Mouse (Mus musculus) brown adipose tissue, adult 24 weeks (tissue): Measurements from ENCODE around the gene Ifit1. TPM values are rescaled to one million over a fixed set of nuclear protein-coding genes. Genes with fewer than 3 reads are reported as not detected.
"Not testable (repeated sequence)": the region's sequence is repeated elsewhere in the genome, so short reads cannot be mapped to it uniquely, and the experiment has no call there.

Source experiments
- H3K27ac ChIP-seq: fragments of 200-500 bp; replicated peaks from 2 replicates; pipeline ENCODE4 v1.5.1; 2012; ENCODE audit warnings: low read depth, mild to moderate bottlenecking, low read length
- H3K4me1 ChIP-seq: fragments of 200-500 bp; 2 replicates; pipeline ENCODE4 v1.6.1; 2012; ENCODE audit warnings: low read length, mixed read lengths; ENCODE audit not compliant: control insufficient read depth, insufficient read depth, insufficient read length
- H3K4me3 ChIP-seq: fragments of 200-500 bp; 2 replicates; pipeline ENCODE4 v1.5.1; 2012; ENCODE audit warnings: low read depth, mild to moderate bottlenecking, low read length, moderate library complexity; ENCODE audit not compliant: insufficient read depth
- polyA plus RNA-seq: library from polyadenylated mRNA; stranded (reverse); fragments of >200 nt; gene quantifications from 2 replicates; pipeline ENCODE4 v1.2.4, GENCODE M21; 2012; ENCODE audit not compliant: missing spikeins, insufficient read depth, insufficient read length

Gene Ifit1
- polyA plus RNA-seq, result 2.0 and 3.1 TPM in 2 replicates

- peak within 1 kb of the TSS; percentile 74 for H3K27ac ChIP-seq
- H3K4me3 ChIP-seq, result peak within 1 kb of the TSS; percentile 70
- H3K4me1 ChIP-seq, result peaks cover 6% of the 10 kb centered on the region
These were observed at the start of gene Ifit1, which contains the start of gene Ifit1bl2 for GRCm38 (mm10) chr19:34640623-34641022. TSS of gene Ifit1 (plus strand) at chr19:34640871. TSS of gene Ifit1bl2 (minus strand) at chr19:34640743.

GRCm38 (mm10) chr19:34593456-34593855, 47.2 kb upstream of the Ifit1 start:
- Histone ChIP-seq H3K4me3 (no peak overlapping the region), H3K27ac (no peak overlapping the region), H3K4me1 (peaks cover under 1% of the 10 kb centered on the region; the same call in 1 of the 2 replicates)

DNA sequence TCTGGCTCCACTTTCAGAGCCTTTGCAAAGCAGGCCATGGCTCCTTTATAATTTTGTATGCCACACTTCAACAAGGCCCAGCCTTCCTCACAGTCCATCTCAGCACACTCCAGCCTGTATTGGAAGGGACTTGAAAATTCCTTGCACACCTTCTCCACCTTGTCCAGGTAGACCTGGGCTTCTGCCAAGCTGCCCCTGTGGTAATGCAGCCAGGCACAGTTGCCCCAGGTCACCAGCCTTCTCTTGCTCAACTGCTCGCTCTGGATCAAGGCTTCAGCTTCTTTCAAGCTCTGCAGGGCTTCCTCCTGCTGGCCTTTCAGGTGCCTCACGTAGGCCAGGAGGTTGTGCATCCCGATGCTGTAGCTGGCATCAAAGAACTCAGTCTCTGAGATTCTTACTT, 46.1 kb upstream of the Ifit1 start:
- H3K4me3 ChIP-seq, result not testable (repeated sequence)

DNA sequence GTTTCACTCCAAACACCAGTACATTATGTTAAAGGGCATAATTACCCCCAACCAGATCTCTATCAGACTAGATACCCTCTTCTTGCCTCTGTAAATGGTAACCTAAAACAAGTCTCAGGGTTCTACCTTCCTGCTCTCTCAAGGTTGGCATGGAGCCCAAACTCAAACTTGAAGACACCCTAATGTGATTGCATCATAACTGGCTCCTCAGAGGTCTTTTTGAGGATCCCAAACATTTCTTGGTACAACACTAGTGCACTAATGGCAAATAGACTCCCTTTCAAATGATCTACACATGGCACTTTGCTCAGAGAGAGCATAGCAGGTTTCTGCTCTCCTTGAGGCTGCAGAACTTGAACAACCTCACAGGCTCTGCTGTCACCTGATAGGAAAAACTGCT, 43.9 kb upstream of the Ifit1 start:
- peaks cover 2% of the 10 kb centered on the region; the same call in 1 of the 2 replicates for H3K4me1 ChIP-seq
- H3K4me3 ChIP-seq, result no peak overlapping the region
- no peak overlapping the region for H3K27ac ChIP-seq

More for the DNA sequence above, 46.1 kb upstream of the Ifit1 start:
- H3K4me1 ChIP-seq, H3K27ac ChIP-seq: not testable (repeated sequence)

DNA sequence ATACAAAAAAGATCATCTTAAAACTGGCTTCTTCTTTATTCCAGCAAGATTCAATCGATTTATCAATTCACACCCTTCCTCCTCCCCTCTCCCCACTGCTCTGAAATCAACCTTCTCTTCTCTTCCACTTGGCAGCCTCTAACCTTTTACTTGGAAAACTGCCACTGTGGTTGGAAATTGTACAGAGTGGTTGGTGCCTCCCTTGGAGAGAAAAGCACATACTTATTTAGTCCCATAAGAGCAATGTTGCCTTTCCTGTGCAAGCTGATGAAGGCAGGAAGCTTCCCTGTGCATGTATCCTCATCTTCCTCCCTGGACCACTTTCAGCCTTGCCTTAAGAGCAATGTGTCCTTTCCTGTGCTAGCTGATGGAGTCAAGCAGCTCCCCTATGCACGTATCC, 42.3 kb upstream of the Ifit1 start:
- no peak overlapping the region for H3K27ac ChIP-seq
- H3K4me3 ChIP-seq, result no peak overlapping the region
- H3K4me1 ChIP-seq, result peaks cover 2% of the 10 kb centered on the region; the same call in 1 of the 2 replicates

DNA sequence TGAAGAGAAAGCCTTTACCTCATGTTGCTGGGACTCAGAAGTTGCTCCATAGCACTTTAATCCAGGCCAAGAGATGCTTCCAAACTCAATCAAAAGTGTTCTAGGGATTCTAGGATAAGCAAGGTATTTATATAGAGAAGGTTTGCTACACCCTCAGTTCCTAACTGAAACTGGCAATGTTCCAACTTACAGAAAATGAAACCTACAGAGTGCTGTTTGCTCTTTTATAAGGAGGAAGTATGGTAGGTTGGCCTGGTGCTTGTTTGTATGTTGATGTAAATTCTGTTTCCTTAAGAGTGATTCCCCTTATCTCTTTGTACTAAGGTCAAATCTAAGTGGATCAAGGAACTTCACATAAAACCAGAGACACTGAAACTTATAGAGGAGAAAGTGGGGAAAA, 41.4 kb upstream of the Ifit1 start:
- H3K4me3 ChIP-seq, H3K27ac ChIP-seq, H3K4me1 ChIP-seq: not testable (repeated sequence)

DNA sequence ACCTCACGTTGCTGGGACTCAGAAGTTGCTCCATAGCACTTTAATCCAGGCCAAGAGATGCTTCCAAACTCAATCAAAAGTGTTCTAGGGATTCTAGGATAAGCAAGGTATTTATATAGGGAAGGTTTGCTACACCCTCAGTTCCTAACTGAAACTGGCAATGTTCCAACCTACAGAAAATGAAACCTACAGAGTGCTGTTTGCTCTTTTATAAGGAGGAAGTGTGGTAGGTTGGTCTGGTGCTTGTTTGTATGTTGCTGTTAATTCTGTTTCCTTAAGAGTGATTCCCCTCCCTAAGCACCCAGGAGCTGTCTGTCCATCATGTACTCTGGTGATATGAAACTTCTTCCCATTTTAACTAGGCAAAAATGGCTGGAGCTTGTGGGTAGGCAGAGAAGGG, 38.8 kb upstream of the Ifit1 start, which contains the start of gene Ifit1bl1:
Gene Ifit1bl1, minus strand, starts transcription at position 69 of the 400 bp plus-strand sequence.
- not testable (repeated sequence) for H3K4me1 ChIP-seq, H3K4me3 ChIP-seq, H3K27ac ChIP-seq

DNA sequence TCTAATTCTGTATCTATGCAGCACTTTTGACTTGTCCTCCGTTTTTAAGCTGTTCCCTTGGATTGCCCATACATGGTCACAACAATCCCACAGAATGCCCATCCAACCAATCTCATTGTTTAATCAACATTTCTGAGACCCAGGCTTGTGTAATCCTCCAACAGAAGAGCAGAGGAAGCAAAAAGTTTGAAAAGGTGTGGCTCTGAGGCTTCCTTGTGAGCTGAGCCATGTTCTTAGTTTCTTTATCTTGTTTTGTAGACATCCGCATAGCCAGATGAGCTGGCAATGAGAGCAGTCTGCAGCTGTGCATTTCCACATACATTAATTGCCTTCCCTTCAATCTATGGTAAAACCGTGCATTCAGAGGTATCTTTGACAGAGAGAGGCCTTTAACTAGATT, 35.2 kb upstream of the Ifit1 start:
- Histone ChIP-seq H3K27ac (no peak overlapping the region), H3K4me1 (no peaks in the 10 kb centered on the region; the same call in 1 of the 2 replicates), H3K4me3 (no peak overlapping the region)

GRCm38 (mm10) chr19:34607237-34608051, 33.2 kb upstream of the Ifit1 start, which contains the start of gene Ifit3b:
TSS of gene Ifit3b (plus strand) at chr19:34607970.
- Histone ChIP-seq H3K4me3 (peak within 1 kb of the TSS; percentile 52), H3K27ac (peak within 1 kb of the TSS; percentile 86)
- not testable (repeated sequence) for H3K4me1 ChIP-seq

- not testable (repeated sequence) for H3K4me3 ChIP-seq, H3K4me1 ChIP-seq, H3K27ac ChIP-seq
These were observed 30.6 kb upstream of the Ifit1 start for GRCm38 (mm10) chr19:34610118-34610517.

DNA sequence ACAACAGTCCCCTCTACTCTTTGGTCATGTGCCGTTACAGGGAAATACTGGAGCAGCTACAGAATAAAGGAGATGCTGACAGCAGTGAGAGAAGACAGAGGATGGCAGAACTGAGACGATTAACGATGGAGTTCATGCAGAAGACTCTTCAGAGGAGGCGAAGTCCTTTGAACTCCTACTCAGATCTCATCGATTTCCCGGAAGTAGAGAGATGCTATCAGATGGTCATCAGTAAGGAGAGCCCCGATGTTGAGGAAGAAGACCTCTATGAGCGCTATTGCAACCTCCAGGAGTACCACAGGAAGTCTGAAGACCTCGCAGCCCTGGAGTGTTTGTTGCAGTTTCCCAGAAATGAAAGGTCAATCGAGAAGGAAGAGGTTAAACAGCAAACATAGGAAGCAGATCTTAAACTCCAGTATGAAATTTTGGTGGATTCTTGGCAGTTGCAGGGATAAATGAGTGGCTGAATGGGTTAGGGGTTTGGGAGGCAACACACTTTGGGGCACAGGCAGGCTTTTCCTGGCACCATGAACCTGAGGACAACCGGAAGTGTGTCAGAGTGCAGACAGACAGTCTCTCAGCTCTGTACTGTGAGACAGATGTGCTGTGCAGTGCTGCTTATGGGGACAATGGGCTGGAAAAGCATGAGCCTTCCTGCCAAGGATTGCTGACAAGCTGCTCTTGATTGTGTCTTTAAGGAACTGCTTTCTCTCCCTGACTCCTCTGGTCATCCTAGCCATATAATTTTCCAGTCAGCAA, 28.2 kb upstream of the Ifit1 start:
- not testable (repeated sequence) for H3K4me3 ChIP-seq, H3K27ac ChIP-seq, H3K4me1 ChIP-seq

GRCm38 (mm10) chr19:34620871-34621270, 19.8 kb upstream of the Ifit1 start:
- Histone ChIP-seq H3K4me1 (no peaks in the 10 kb centered on the region), H3K4me3 (no peak overlapping the region)

DNA sequence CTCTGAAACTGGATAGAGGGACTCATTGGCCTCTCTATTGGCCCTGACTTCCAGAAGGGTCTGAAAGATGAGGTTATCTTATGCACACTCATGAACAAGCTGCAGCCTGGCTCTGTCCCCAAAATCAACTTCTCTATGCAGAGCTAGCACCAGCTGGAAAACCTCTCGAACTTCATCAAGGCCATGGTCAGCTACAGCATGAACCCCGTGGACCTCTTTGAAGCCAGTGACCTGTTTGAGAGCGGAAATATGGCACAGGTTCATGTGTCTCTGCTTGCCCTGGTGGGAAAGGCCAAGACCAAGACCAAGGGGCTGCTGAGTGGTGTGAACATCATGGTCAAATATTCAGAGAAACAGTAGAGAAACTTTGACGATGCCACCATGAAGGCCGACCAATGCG, 16.9 kb upstream of the Ifit1 start:
- Histone ChIP-seq H3K4me1 (no peaks in the 10 kb centered on the region), H3K4me3 (no peak overlapping the region), H3K27ac (no peak overlapping the region)

More at GRCm38 (mm10) chr19:34620871-34621270, 19.8 kb upstream of the Ifit1 start:
- no peak overlapping the region for H3K27ac ChIP-seq

DNA sequence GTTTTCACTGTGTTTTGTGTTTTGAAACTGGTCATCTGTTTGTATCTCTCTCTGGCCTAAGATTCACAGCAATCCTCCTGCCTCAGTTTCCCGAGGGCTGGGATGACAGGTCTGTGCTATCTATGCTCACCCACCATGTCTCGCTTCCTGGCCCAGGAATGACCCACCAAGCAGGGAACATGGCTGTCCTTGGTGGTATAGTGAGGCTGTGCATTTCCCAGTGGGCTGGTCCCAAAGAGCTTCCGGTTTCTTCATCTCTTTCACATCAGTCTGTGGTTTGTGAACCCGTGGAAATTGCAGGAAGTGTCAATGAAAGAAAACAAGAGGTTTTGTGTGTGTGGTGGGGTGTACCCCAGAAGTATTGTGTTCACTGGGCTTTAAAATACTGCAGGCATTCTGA, 16.0 kb upstream of the Ifit1 start:
- Histone ChIP-seq H3K27ac (no peak overlapping the region), H3K4me1 (no peaks in the 10 kb centered on the region), H3K4me3 (no peak overlapping the region)

DNA sequence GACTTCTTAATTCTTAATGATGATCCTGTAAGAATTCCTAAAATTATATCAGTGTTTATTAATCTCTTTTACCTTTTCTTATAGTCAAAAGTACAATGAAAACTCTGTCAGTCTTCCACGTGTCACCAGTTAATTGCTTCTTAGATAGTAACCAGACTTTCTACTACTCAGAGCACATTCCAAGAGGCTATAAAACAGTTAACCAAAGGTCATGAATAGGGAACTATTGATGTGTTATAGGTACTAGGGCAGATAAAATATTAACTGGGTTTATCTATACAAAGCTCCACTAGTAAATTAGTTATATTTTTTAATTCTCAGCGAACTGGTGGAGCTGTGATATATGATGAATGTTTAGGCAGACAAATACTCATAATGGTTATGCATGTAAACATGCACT, 13.2 kb upstream of the Ifit1 start:
- no peak overlapping the region for H3K27ac ChIP-seq
- no peak overlapping the region for H3K4me3 ChIP-seq
- H3K4me1 ChIP-seq, result no peaks in the 10 kb centered on the region
